Mouse (Mus musculus) adrenal gland, postnatal 14 days (tissue): ENCODE results near the gene Ift88. TPM values are rescaled to one million over a fixed set of nuclear protein-coding genes. Genes with fewer than 3 reads are reported as not detected.

Experiments
- DNase-seq: peaks from one replicate; pipeline ENCODE4 v3.0.0; 2021; ENCODE audit warnings: mixed read lengths
- long read RNA-seq, 2 experiments: library from polyadenylated mRNA; stranded (forward); transcript quantifications; one replicate each; pipeline ENCODE4 v2.0.0; 2021
- total RNA-seq: library from RNA; stranded (reverse); gene quantifications from 2 replicates; pipeline ENCODE4 v1.2.3, GENCODE M21; 2021

Ift88 gene
- 9.6 and 10.3 TPM in 2 replicates for total RNA-seq
- long read RNA-seq, experiment 1, partial matches to known transcripts, result 0 of 6 reads
- long read RNA-seq, experiment 1, other reads (novel, unspliced or antisense), result 2 of 6 reads
- long read RNA-seq, experiment 2, partial matches to known transcripts, result 0 of 2 reads
- long read RNA-seq, experiment 2, other reads (novel, unspliced or antisense), result 0 of 2 reads

DNA sequence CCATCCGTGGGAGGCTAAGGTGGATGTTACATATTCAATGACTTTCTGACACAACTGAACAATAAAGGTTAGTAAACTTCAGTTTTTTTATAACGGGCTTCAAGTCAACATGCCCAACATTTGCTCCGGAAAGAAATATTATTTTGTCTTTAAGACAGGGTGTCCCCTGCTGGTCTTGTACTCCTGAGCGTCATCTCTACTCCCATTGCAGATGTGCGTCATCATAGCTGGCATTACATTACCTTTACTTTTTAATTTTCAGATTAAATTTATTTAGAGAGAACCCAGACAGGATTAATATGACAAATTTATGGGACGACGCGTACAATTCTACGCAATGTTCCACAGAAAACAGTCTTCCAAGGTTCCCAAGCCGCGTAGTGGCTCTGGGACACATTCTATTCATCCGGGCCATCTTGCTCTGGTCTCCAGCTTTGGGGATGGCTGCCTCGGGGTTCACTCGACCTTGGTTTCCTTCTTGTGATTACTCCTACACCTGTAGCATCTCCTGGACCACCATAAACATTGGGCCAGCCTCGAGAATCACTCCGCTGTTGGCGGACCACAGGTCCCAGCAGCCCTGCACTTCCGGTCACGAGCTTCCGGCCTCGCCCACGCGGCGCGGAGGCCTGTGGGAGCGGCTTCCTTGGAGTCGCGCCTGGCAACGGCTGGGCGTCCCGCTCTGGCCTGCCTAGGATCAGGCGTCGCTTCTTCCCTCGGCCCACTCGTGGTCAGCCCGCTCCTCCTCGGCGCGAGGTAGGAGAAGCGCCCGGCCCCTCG lies at the start of gene Ift88:
TSS of gene Ift88 (plus strand) at position 631 of the 780 bp plus-strand sequence.
- peak; percentile 97 for DNase-seq

GRCm38 (mm10) chr14:57375205-57375604 lies 48.7 kb upstream of the Ift88 start:
- no peak for DNase-seq

DNA sequence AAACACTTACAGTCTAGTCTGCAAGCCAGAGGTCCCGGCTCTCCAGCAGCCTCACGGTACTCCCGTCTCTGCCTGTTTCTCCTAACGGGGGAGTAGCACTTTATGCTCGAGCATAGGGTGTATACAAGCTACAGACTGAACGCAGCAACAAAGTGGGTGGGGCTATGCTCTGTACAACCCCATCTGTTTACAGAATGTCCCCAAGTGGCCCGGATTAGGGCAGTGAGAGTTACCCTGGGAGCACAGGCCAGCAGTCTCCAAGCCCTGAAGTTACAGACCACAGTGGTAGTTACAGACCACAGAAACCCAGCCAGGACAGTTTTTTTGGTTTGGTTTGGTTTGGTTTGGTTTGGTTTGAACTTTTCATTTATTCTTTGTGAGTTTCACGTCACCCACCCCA lies 47.8 kb upstream of the Ift88 start:
- no peak for DNase-seq

GRCm38 (mm10) chr14:57376956-57377355 lies 46.9 kb upstream of the Ift88 start:
- DNase-seq, result no peak

- DNase-seq, result no peak
Observed at GRCm38 (mm10) chr14:57377531-57377930, 46.3 kb upstream of the Ift88 start.

GRCm38 (mm10) chr14:57385667-57386066 lies 38.2 kb upstream of the Ift88 start:
- DNase-seq, result no peak

- peak; percentile 17 for DNase-seq
Observed at GRCm38 (mm10) chr14:57386758-57387561, 36.9 kb upstream of the Ift88 start.

DNA sequence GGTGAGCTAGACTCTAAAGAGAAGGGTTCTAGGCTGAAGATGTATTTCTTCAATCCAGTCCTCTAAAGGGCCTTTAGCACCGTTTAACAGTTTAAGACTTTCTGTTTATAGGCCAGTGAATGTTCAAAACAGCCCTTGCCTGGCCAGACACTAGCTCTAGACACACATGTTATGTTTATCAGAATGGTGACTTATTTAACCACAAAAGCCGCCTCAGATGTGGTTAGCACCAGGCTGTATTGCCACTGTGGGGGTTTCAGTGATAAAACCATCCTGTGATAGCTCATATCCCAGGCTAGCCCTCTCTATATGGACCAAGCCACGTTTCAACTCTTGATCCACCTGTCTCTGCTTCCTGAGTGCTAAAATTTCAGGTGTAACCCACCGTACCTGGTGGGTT lies 32.2 kb upstream of the Ift88 start:
- no peak for DNase-seq

DNA sequence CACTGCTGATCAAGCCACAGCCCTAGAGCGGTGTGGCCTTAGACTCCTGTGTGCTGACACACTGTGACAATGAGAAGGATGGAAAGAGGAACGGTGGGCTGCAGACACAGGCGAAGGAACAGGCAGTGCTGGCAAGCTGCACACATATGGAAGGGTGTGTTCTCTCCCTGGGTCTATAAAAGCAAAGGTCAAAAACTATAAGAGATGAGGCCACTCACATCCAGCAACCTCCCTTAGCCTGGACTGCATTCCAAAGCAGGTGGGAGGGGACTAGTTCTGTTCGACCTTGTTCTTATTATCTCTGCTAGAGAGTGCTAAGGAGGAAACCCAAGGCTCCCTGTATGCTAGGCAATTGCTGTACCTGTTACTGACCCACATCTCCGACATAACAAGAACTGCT lies 31.6 kb upstream of the Ift88 start:
- DNase-seq, result no peak

DNA sequence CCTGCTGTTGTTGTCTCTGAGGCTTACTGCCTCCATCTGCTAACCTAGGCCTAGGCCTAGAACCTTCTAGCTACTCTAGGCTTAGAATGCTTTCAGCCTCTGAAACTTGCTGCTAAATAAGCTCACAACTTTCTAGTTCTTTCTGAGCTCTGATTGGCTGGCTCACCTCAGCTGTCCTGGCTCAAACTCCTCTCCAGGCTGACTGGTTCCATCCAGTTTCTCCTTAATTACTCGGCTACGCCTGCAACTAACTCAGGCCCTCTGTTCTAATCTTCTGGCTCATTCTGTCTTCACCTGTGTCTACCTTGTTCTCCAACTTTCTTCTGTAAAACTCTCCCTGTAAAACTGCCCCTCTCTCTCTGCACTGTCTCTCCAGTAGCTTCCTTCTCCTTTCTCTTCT lies 28.4 kb upstream of the Ift88 start:
- DNase-seq, result no peak

DNA sequence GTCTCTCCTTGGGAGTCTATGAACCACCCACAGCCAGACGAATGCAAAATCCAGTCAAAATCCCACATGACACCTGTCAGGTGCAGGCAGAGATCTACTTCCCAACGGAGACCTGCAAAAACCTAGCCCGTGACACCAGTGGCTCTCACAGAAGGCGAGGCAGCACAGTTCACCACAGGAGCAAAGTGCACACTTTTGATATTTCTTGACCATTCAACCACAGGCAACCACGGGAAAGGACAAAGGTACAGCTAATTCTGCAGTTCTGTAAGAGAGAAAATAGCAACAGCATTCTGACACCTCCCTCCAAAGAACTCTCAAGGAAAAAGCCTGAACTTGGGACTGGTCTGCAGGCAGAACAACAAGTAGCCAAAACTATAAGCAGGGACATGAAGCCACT lies 26.6 kb upstream of the Ift88 start:
- DNase-seq, result no peak

- peak; percentile 98 for DNase-seq
Observed at GRCm38 (mm10) chr14:57398065-57398757, 25.7 kb upstream of the Ift88 start, which contains the start of gene Cryl1. TSS of gene Cryl1 (minus strand) at chr14:57398529.

- no peak for DNase-seq
Observed at GRCm38 (mm10) chr14:57398813-57399427, 24.9 kb upstream of the Ift88 start.

DNA sequence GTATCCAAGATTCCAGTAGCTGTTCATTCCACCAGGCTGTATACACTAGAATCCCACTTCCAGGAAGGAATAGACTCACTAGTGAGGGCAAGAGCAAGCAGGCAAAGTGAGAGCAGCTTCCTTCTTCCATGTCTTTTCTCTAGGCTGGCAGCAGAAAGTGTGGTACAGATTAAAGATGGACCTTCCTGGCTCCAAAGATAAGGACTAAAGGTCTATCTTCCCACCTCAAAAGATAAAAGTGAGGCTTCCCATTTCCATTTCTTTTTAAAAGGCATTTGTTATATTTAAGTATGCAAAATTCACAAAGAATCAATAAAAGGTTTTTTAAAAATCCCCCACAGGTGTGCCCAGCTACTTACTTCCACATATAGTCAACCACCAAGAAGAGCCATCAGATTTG lies 21.0 kb upstream of the Ift88 start:
- DNase-seq, result no peak

DNA sequence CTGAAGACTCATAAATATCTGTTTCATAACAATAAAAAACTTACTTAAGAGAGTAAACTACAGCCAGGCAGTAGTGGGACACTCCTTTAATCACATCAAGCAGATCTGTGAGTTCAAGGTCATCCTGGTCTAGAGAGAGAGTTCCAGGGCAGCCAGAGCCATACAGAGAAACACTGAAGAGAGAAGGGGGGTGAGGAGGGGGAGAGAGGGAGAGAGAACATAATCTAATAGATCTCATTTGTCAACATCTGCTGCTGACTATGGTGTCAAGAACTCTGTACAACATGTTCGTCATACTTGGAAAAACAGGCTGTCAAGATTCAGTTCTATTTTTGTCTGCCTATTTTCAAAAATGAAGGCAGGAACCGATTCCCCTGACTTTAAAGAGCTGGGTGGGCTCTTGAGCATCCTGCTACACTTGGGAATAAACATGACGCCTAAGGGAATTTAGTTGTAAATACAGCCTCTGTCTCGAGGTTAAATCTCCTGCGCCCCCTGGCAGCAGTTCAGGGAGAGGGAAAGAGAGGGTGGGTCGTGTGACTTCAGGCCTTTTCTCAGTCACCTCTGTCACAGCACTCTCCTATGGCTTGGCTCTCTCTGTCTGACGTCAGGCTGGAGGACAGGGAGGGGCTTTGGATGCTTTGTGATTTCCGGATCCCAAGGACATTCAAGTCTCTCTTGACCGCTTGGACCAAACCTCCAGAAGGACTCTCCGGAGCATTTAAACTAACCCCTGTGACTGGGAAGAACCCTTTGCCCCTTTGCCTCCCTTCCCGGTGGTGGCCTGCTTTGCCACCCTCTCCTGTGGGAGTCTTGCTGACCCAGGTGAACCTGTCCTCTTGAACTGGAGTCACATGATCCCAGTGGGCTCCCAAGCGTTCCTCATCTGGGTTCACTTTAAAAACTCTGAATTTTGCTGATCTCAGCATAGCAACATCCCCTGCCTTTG lies 16.5 kb upstream of the Ift88 start:
- DNase-seq, result peak; percentile 59

DNA sequence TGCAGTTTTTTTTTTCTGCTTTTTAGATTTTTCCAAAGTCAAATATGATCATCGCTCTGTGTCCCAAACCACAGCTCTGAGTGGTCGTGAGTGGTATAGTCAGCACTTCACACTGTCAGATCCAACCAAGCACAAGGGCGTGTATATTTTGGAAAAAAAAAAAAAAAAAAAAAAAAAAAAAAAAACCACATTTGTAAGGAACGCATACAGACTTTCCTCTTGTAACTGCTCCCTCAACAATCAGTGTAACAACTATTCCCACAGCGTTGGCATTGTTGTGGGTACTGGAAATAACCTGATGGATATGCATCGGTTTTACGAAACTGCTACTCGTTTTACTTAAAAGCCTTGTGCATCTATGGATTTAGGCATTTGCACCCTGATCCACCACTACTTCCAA lies 15.8 kb upstream of the Ift88 start:
- DNase-seq, result no peak

- DNase-seq, result no peak
Observed at GRCm38 (mm10) chr14:57409106-57409505, 14.8 kb upstream of the Ift88 start.

DNA sequence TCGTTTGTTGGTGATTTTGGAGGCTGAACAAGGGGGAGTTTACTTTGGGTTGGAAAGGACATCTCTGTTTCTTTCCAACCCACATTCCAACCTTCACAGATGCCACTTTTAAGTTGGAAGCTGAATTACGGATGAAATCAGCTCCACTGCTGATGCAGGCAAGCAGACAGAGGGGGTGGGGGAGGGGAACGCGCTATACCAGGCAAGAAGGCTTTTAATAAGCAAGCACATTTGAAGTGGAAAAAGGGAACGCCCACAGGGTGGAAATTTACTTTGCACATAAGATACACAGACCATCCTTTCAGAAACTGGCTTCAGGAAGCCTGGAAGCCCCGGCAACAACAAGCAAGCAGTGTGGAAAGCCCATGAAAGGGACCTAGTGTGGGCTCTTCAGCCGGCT lies 11.7 kb upstream of the Ift88 start:
- DNase-seq, result no peak

GRCm38 (mm10) chr14:57417187-57417586 lies 6.7 kb upstream of the Ift88 start:
- no peak for DNase-seq

GRCm38 (mm10) chr14:57424212-57424561 lies 325 bp downstream of the Ift88 start:
- DNase-seq, result no peak

- DNase-seq, result no peak
Observed at GRCm38 (mm10) chr14:57430451-57430850, 6.6 kb downstream of the Ift88 start.
